Mouse (Mus musculus): ENCODE results near the gene Gm20696. TPM values are rescaled to one million over a fixed set of nuclear protein-coding genes. Genes with fewer than 3 reads are reported as not detected.

Gm20696 gene
- total RNA-seq, 1 experiment, result 0.58 TPM

- Histone ChIP-seq H3K36me3 (ENCODE audit: control insufficient read depth, insufficient read depth, low read length, poor library complexity, severe bottlenecking) (no peaks in the 10 kb centered on the region), H3K27ac (ENCODE audit: insufficient read depth, low read depth, low read length, poor library complexity, severe bottlenecking) (no peak overlapping the region), H3K4me1 (ENCODE audit: control insufficient read depth in 2 of 2, insufficient read depth in 2 of 2, low read length in 2 of 2, poor library complexity in 1 of 2) (no peaks in the 10 kb centered on the region), H3K4me3 (ENCODE audit: insufficient read depth in 1 of 2, low read depth in 1 of 2, low read length in 2 of 2, poor library complexity in 1 of 2, severe bottlenecking in 1 of 2) (no peak overlapping the region), H3K9ac (ENCODE audit: insufficient read depth, low read depth, low read length, poor library complexity, severe bottlenecking) (no peak overlapping the region), H3K9me3 (ENCODE audit: control insufficient read depth, insufficient read depth, low read depth, low read length) (no peaks in the 10 kb centered on the region)
- in situ Hi-C loops (cut with MboI; ENCODE audit: low sequenced_read_pairs in 2 of 2, unreplicated experiment in 2 of 2), result no loop called here
- TF ChIP-seq ZNF384 (IDR thresholded peaks at IDR 0.05; ENCODE audit: low read depth, low read length) (no peak), MAFK (IDR thresholded peaks at IDR 0.05; ENCODE audit: insufficient read depth, low read depth, low read length) (no peak), HCFC1 (IDR thresholded peaks at IDR 0.05; ENCODE audit: borderline replicate concordance, insufficient read depth, low read length) (no peak), CHD2 (IDR thresholded peaks at IDR 0.05; ENCODE audit: low read depth, low read length) (no peak), ZC3H11A (IDR thresholded peaks at IDR 0.05; ENCODE audit: borderline replicate concordance, low read depth, low read length) (no peak)
- DNase-seq (ENCODE audit: low read depth, low spot score), result no peak
Observed at GRCm38 (mm10) chr6:99273177-99273576, 393.4 kb downstream of the Gm20696 start.

- no peak for TF ChIP-seq MAFK (IDR thresholded peaks at IDR 0.05; ENCODE audit: insufficient read depth, low read depth, low read length)
- TF ChIP-seq HCFC1 (IDR thresholded peaks at IDR 0.05; ENCODE audit: borderline replicate concordance, insufficient read depth, low read length), result no peak
- no peak for TF ChIP-seq CHD2 (IDR thresholded peaks at IDR 0.05; ENCODE audit: low read depth, low read length)
- TF ChIP-seq ZNF384 (IDR thresholded peaks at IDR 0.05; ENCODE audit: low read depth, low read length), result no peak
- no peak for TF ChIP-seq ZC3H11A (IDR thresholded peaks at IDR 0.05; ENCODE audit: borderline replicate concordance, low read depth, low read length)
- in situ Hi-C loops (cut with MboI; ENCODE audit: low sequenced_read_pairs in 2 of 2, unreplicated experiment in 2 of 2), result no loop called here
- Histone ChIP-seq H3K27ac (ENCODE audit: insufficient read depth, low read depth, low read length, poor library complexity, severe bottlenecking) (no peak overlapping the region), H3K36me3 (ENCODE audit: control insufficient read depth, insufficient read depth, low read length, poor library complexity, severe bottlenecking) (no peaks in the 10 kb centered on the region), H3K9ac (ENCODE audit: insufficient read depth, low read depth, low read length, poor library complexity, severe bottlenecking) (no peak overlapping the region), H3K9me3 (ENCODE audit: control insufficient read depth, insufficient read depth, low read depth, low read length) (no peaks in the 10 kb centered on the region), H3K4me3 (ENCODE audit: insufficient read depth in 1 of 2, low read depth in 1 of 2, low read length in 2 of 2, poor library complexity in 1 of 2, severe bottlenecking in 1 of 2) (no peak overlapping the region), H3K4me1 (ENCODE audit: control insufficient read depth in 2 of 2, insufficient read depth in 2 of 2, low read length in 2 of 2, poor library complexity in 1 of 2) (no peaks in the 10 kb centered on the region)
- DNase-seq (ENCODE audit: low read depth, low spot score), result no peak
Observed at GRCm38 (mm10) chr6:99272174-99272573, 394.4 kb downstream of the Gm20696 start.

GRCm38 (mm10) chr6:99271741-99272140, 394.9 kb downstream of the Gm20696 start:
- TF ChIP-seq CHD2 (IDR thresholded peaks at IDR 0.05; ENCODE audit: low read depth, low read length) (no peak), ZC3H11A (IDR thresholded peaks at IDR 0.05; ENCODE audit: borderline replicate concordance, low read depth, low read length) (no peak), MAFK (IDR thresholded peaks at IDR 0.05; ENCODE audit: insufficient read depth, low read depth, low read length) (no peak), ZNF384 (IDR thresholded peaks at IDR 0.05; ENCODE audit: low read depth, low read length) (no peak), HCFC1 (IDR thresholded peaks at IDR 0.05; ENCODE audit: borderline replicate concordance, insufficient read depth, low read length) (no peak)
- in situ Hi-C loops (cut with MboI; ENCODE audit: low sequenced_read_pairs in 2 of 2, unreplicated experiment in 2 of 2), result no loop called here
- Histone ChIP-seq H3K4me1 (ENCODE audit: control insufficient read depth in 2 of 2, insufficient read depth in 2 of 2, low read length in 2 of 2, poor library complexity in 1 of 2) (no peaks in the 10 kb centered on the region), H3K27ac (ENCODE audit: insufficient read depth, low read depth, low read length, poor library complexity, severe bottlenecking) (no peak overlapping the region), H3K9me3 (ENCODE audit: control insufficient read depth, insufficient read depth, low read depth, low read length) (no peaks in the 10 kb centered on the region), H3K9ac (ENCODE audit: insufficient read depth, low read depth, low read length, poor library complexity, severe bottlenecking) (no peak overlapping the region), H3K4me3 (ENCODE audit: insufficient read depth in 1 of 2, low read depth in 1 of 2, low read length in 2 of 2, poor library complexity in 1 of 2, severe bottlenecking in 1 of 2) (no peak overlapping the region), H3K36me3 (ENCODE audit: control insufficient read depth, insufficient read depth, low read length, poor library complexity, severe bottlenecking) (no peaks in the 10 kb centered on the region)
- no peak for DNase-seq (ENCODE audit: low read depth, low spot score)

- Histone ChIP-seq H3K4me1 (ENCODE audit: control insufficient read depth in 2 of 2, insufficient read depth in 2 of 2, low read length in 2 of 2, poor library complexity in 1 of 2) (peaks cover 2% of the 10 kb centered on the region in 2 experiments; a peak in 1 of 4 replicates), H3K4me3 (ENCODE audit: insufficient read depth in 1 of 2, low read depth in 1 of 2, low read length in 2 of 2, poor library complexity in 1 of 2, severe bottlenecking in 1 of 2) (no peak overlapping the region), H3K36me3 (ENCODE audit: control insufficient read depth, insufficient read depth, low read length, poor library complexity, severe bottlenecking) (no peaks in the 10 kb centered on the region), H3K9me3 (ENCODE audit: control insufficient read depth, insufficient read depth, low read depth, low read length) (no peaks in the 10 kb centered on the region), H3K9ac (ENCODE audit: insufficient read depth, low read depth, low read length, poor library complexity, severe bottlenecking) (no peak overlapping the region), H3K27ac (ENCODE audit: insufficient read depth, low read depth, low read length, poor library complexity, severe bottlenecking) (no peak overlapping the region)
- DNase-seq (ENCODE audit: low read depth, low spot score), result no peak
- in situ Hi-C loops (cut with MboI; ENCODE audit: low sequenced_read_pairs in 2 of 2, unreplicated experiment in 2 of 2), result no loop called here
- TF ChIP-seq HCFC1 (IDR thresholded peaks at IDR 0.05; ENCODE audit: borderline replicate concordance, insufficient read depth, low read length) (no peak), CHD2 (IDR thresholded peaks at IDR 0.05; ENCODE audit: low read depth, low read length) (no peak), ZC3H11A (IDR thresholded peaks at IDR 0.05; ENCODE audit: borderline replicate concordance, low read depth, low read length) (no peak), MAFK (IDR thresholded peaks at IDR 0.05; ENCODE audit: insufficient read depth, low read depth, low read length) (no peak), ZNF384 (IDR thresholded peaks at IDR 0.05; ENCODE audit: low read depth, low read length) (no peak)
Observed at GRCm38 (mm10) chr6:99269921-99270320, 396.7 kb downstream of the Gm20696 start.
